Mouse (Mus musculus) stomach, embryonic 15.5 days (tissue): ENCODE data around the gene Smim4. TPM values are rescaled to one million over a fixed set of nuclear protein-coding genes. Genes with fewer than 3 reads are reported as not detected.

Experiments used
- ATAC-seq: fragments of 200-750 bp; cut with Nextera tagmentation; 2 replicates; pipeline ENCODE4 v1.8.0; 2017; ENCODE audit warnings: low read depth, moderate number of reproducible peaks, moderate TSS enrichment; ENCODE audit not compliant: insufficient read depth, low FRiP score
- H3K27ac ChIP-seq: fragments of 300-500 bp; sonication (generic); 2 replicates; pipeline ENCODE4 v1.5.1; 2015; ENCODE audit warnings: mild to moderate bottlenecking, inconsistent platforms
- H3K27me3 ChIP-seq: fragments of 300-500 bp; sonication (generic); replicated peaks from 2 replicates; pipeline ENCODE4 v1.6.1; 2015; ENCODE audit warnings: inconsistent platforms
- H3K36me3 ChIP-seq: fragments of 300-500 bp; sonication (generic); 2 replicates; pipeline ENCODE4 v1.6.1; 2015; ENCODE audit warnings: inconsistent platforms
- H3K4me1 ChIP-seq: fragments of 300-500 bp; sonication (generic); 2 replicates; pipeline ENCODE4 v1.6.1; 2015; ENCODE audit warnings: inconsistent platforms
- H3K4me2 ChIP-seq: fragments of 300-500 bp; sonication (generic); 2 replicates; pipeline ENCODE4 v1.6.1; 2015; ENCODE audit warnings: mild to moderate bottlenecking, inconsistent platforms
- H3K4me3 ChIP-seq: fragments of 300-500 bp; sonication (generic); replicated peaks from 2 replicates; pipeline ENCODE4 v1.5.1; 2015; ENCODE audit warnings: inconsistent platforms
- H3K9ac ChIP-seq: fragments of 300-500 bp; sonication (generic); 2 replicates; pipeline ENCODE4 v1.6.1; 2015; ENCODE audit warnings: inconsistent platforms
- H3K9me3 ChIP-seq: fragments of 300-500 bp; sonication (generic); 2 replicates; pipeline ENCODE4 v1.6.1; 2016; ENCODE audit warnings: inconsistent platforms
- WGBS: fragments of 180-500 bp; shearing (Covaris S2); methylation state at CpG from one replicate; pipeline ENCODE4 v1.1.7; 2015; 5-methylcytosine and 5-hydroxymethylcytosine counted together
- polyA plus RNA-seq: library from polyadenylated mRNA; unstranded; fragments of >200 nt; fragmentation: Nextera tagmentation; extraction: Ambion mirVana; gene quantifications from 2 replicates; pipeline ENCODE4 v1.2.1, GENCODE M21; 2015

Smim4 gene
- polyA plus RNA-seq, 1 experiment from 2014 or later, result 77.2 TPM

DNA sequence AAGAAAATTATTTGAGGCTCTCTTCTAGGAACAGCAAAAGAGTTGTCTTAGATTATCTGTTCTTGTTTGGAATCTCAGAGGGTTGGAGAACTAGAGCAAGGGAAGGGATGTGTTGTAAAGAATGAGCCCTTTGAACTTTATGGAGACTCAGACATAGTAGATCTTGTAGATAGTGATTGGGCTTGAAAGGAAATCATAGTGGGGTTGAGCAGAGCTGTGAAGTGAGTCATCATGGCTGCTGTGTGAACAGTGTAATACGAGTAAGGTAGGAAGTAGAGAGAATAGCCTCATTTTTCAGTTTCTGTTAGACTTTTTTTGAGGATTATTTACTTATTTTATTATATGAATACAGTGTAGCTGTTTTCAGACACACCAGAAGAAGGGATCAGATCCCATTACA lies 38.8 kb downstream of the Smim4 start:
- H3K4me2 ChIP-seq, result no peak overlapping the region
- H3K4me3 ChIP-seq, result no peak overlapping the region
- no peaks in the 10 kb centered on the region for H3K4me1 ChIP-seq
- H3K27me3 ChIP-seq, result no peaks in the 10 kb centered on the region
- 71% methylated on average over 1 of the region's 1 CpGs for WGBS
- no peak overlapping the region for H3K27ac ChIP-seq
- ATAC-seq, result no peak
- H3K9me3 ChIP-seq, result no peaks in the 10 kb centered on the region
- H3K9ac ChIP-seq, result no peak overlapping the region
- H3K36me3 ChIP-seq, result peaks cover 25% of the 10 kb centered on the region; the same call in 1 of the 2 replicates

GRCm38 (mm10) chr14:31088515-31088914 lies 40.2 kb downstream of the Smim4 start:
- H3K4me1 ChIP-seq, result no peaks in the 10 kb centered on the region
- H3K4me2 ChIP-seq, result no peak overlapping the region
- no peaks in the 10 kb centered on the region for H3K27me3 ChIP-seq
- WGBS, result 89% methylated on average over 2 of the region's 2 CpGs
- no peak overlapping the region for H3K4me3 ChIP-seq
- no peak overlapping the region for H3K27ac ChIP-seq
- peaks cover 26% of the 10 kb centered on the region; the same call in 1 of the 2 replicates for H3K36me3 ChIP-seq
- no peaks in the 10 kb centered on the region for H3K9me3 ChIP-seq
- no peak overlapping the region for H3K9ac ChIP-seq
- ATAC-seq, result no peak

- Histone ChIP-seq H3K4me3 (no peak overlapping the region), H3K9me3 (no peaks in the 10 kb centered on the region), H3K4me2 (no peak overlapping the region), H3K4me1 (no peaks in the 10 kb centered on the region), H3K9ac (no peak overlapping the region), H3K27me3 (no peaks in the 10 kb centered on the region), H3K36me3 (peaks cover 29% of the 10 kb centered on the region; the same call in 1 of the 2 replicates), H3K27ac (no peak overlapping the region)
- ATAC-seq, result no peak
- 80% methylated on average over 6 of the region's 6 CpGs for WGBS
These were observed 41.3 kb downstream of the Smim4 start for GRCm38 (mm10) chr14:31087433-31087832.

- Histone ChIP-seq H3K27me3 (no peaks in the 10 kb centered on the region), H3K27ac (no peak overlapping the region), H3K9me3 (no peaks in the 10 kb centered on the region), H3K4me3 (no peak overlapping the region), H3K4me1 (no peaks in the 10 kb centered on the region), H3K4me2 (no peak overlapping the region), H3K36me3 (peaks cover 46% of the 10 kb centered on the region), H3K9ac (no peak overlapping the region)
- ATAC-seq, result no peak
These were observed 47.6 kb downstream of the Smim4 start for GRCm38 (mm10) chr14:31081147-31081546.

GRCm38 (mm10) chr14:31079313-31080028 lies 49.3 kb downstream of the Smim4 start:
- H3K4me3 ChIP-seq, result no peak overlapping the region
- 91% methylated on average over 3 of the region's 3 CpGs for WGBS
- no peak overlapping the region for H3K27ac ChIP-seq
- no peak overlapping the region for H3K4me2 ChIP-seq
- H3K27me3 ChIP-seq, result no peaks in the 10 kb centered on the region
- no peak overlapping the region for H3K9ac ChIP-seq
- no peaks in the 10 kb centered on the region for H3K4me1 ChIP-seq
- peaks cover 44% of the 10 kb centered on the region for H3K36me3 ChIP-seq
- H3K9me3 ChIP-seq, result no peaks in the 10 kb centered on the region
- no peak for ATAC-seq

DNA sequence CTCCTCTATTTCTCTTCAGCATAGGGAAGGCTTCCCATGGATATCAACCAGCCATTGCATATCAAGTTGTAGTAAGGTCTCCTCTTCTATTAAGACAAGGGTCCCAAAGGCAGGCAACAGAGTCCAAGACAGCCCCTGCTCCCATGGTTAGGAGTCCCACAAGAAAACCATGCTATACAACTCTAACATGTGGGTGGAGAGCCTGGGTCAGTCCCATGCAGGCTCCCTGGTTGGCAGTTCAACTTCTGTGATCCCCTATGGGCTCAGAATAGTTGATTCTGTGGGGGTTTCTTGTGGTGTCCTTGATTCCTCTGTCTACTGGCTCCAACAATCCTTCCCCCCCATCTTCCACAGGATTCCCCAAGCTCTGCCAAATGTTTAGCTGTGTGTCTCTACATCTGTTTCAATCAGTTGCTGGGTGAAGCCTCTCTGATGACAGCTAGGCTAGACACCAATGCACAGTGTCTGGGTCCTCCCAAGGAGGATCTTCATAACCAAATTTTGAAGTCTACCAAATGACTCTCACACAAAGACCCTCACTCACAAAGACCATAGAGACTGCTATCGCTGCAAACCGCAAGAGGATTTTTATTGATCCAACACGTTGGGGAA lies 50.1 kb downstream of the Smim4 start:
- no peaks in the 10 kb centered on the region for H3K27me3 ChIP-seq
- no peaks in the 10 kb centered on the region for H3K4me1 ChIP-seq
- H3K4me3 ChIP-seq, result no peak overlapping the region
- H3K36me3 ChIP-seq, result peaks cover 51% of the 10 kb centered on the region
- WGBS, result 94% methylated on average over 3 of the region's 3 CpGs
- no peak for ATAC-seq
- no peaks in the 10 kb centered on the region for H3K9me3 ChIP-seq
- no peak overlapping the region for H3K27ac ChIP-seq
- H3K4me2 ChIP-seq, result no peak overlapping the region
- H3K9ac ChIP-seq, result no peak overlapping the region

- ATAC-seq, result no peak
- Histone ChIP-seq H3K27me3 (no peaks in the 10 kb centered on the region), H3K27ac (no peak overlapping the region), H3K4me3 (no peak overlapping the region), H3K9ac (no peak overlapping the region), H3K4me1 (no peaks in the 10 kb centered on the region), H3K36me3 (peaks cover 24% of the 10 kb centered on the region), H3K4me2 (no peak overlapping the region), H3K9me3 (no peaks in the 10 kb centered on the region)
- WGBS, result 88% methylated on average over 4 of the region's 4 CpGs
These were observed 59.5 kb downstream of the Smim4 start for GRCm38 (mm10) chr14:31069086-31069733.

DNA sequence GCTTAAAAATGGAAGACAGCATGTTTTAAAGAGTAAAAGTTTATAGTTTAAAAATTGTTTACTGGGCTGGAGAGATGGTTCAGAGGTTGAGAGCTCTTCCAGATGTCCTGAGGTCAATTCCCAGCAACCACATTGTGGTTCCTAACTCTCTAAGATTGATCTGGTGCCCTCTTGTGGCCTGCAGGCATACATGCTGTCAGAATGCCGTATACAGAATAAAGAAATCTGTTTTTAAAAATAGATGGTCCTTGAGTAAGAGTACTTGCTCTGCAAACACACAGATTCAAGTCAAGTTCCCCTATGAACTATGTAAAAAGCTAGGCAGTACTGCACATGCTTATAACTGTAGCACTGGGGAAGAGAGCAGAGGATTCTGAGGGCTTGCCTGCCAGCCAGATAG lies 66.5 kb downstream of the Smim4 start:
- peaks cover 45% of the 10 kb centered on the region for H3K36me3 ChIP-seq
- H3K9me3 ChIP-seq, result no peaks in the 10 kb centered on the region
- H3K4me3 ChIP-seq, result no peak overlapping the region
- no peak for ATAC-seq
- 50% methylated on average over 1 of the region's 1 CpGs for WGBS
- H3K27ac ChIP-seq, result no peak overlapping the region
- H3K4me1 ChIP-seq, result no peaks in the 10 kb centered on the region
- no peaks in the 10 kb centered on the region for H3K27me3 ChIP-seq
- no peak overlapping the region for H3K4me2 ChIP-seq
- no peak overlapping the region for H3K9ac ChIP-seq

- Histone ChIP-seq H3K4me3 (no peak overlapping the region), H3K4me2 (no peak overlapping the region), H3K27ac (no peak overlapping the region), H3K9me3 (no peaks in the 10 kb centered on the region), H3K4me1 (no peaks in the 10 kb centered on the region), H3K36me3 (peaks cover 30% of the 10 kb centered on the region), H3K27me3 (no peaks in the 10 kb centered on the region), H3K9ac (no peak overlapping the region)
- ATAC-seq, result peak; percentile 88; the same call in 1 of the 2 replicates
- WGBS, result 94% methylated on average over 1 of the region's 1 CpGs
These were observed 82.9 kb downstream of the Smim4 start for GRCm38 (mm10) chr14:31045817-31046216.

GRCm38 (mm10) chr14:31045296-31045695 lies 83.5 kb downstream of the Smim4 start:
- H3K9me3 ChIP-seq, result no peaks in the 10 kb centered on the region
- peaks cover 25% of the 10 kb centered on the region for H3K36me3 ChIP-seq

More at GRCm38 (mm10) chr14:31045296-31045695, 83.5 kb downstream of the Smim4 start:
- Histone ChIP-seq H3K27me3 (no peaks in the 10 kb centered on the region), H3K4me1 (no peaks in the 10 kb centered on the region), H3K27ac (no peak overlapping the region), H3K4me3 (no peak overlapping the region), H3K4me2 (no peak overlapping the region), H3K9ac (no peak overlapping the region)
- WGBS, result 89% methylated on average over 5 of the region's 5 CpGs
- no peak for ATAC-seq
